Mouse (Mus musculus) layer of hippocampus, postnatal 14 days (tissue): Measurements from ENCODE around the gene Fbxl13. TPM values are rescaled to one million over a fixed set of nuclear protein-coding genes. Genes with fewer than 3 reads are reported as not detected.

Experiments used
- DNase-seq, 2 experiments: peaks; one replicate each; pipeline ENCODE4 v3.0.0; 2021 to 2022; ENCODE audit warnings: low spot score in 2 of 2, mixed read lengths in 1 of 2
- total RNA-seq, 2 experiments: library from RNA; stranded (reverse); gene quantifications; 2 replicates each; pipeline ENCODE4 v1.2.3; 2021

Gene Fbxl13
- total RNA-seq, 2 experiments from 2014 or later: 0.17 to 0.41 TPM

DNA sequence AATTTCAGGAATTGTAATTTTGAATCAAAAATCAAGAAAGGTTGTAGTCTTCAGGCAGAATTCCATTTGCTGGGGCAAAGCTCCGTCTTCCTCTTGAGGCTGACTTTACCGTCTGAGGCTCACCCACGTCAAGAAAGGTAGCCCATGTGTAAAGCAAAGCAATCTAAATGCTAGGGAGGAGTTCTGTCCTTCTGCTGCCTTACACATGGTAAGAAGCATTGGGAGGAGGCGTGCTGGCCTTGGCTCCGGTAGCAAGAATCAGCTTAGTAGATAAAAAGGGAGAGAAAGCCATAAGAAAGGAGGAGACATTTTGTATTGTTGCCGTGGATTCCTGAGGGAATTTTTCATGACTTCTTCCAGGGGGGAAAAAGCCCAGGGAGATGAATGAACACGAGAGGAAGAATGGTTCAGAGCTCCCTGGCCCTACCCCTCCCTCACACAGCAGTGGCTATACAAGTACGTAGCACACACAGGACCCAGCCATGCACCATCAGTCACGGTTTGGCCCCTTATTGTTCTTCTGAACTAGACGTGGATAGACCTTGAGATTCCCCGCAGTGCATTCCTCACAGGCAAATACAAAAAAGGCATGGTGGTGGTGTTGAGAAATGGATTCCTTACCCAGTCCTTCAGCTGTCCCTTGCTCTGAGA, 118.5 kb downstream of the Fbxl13 start:
- no peak for DNase-seq

DNA sequence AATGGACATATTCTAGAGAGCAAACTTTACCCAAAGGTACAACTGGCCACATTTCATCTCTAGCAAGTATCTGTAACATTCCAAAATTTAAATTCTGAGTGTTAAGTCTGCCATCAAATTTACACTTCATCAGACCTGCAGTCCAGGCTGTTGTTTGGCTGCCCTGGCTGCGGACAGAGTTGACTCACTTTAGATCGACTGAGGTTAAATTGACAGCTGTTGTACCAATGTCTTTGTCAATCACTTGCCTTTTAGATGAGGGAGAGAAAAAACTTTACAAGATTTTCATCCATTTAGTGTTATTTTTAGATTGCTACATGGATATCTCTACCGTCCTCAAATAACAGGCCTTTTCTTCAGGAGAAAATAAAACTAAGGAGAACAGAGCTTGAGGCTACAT, 126.3 kb downstream of the Fbxl13 start:
- DNase-seq: no peak

DNA sequence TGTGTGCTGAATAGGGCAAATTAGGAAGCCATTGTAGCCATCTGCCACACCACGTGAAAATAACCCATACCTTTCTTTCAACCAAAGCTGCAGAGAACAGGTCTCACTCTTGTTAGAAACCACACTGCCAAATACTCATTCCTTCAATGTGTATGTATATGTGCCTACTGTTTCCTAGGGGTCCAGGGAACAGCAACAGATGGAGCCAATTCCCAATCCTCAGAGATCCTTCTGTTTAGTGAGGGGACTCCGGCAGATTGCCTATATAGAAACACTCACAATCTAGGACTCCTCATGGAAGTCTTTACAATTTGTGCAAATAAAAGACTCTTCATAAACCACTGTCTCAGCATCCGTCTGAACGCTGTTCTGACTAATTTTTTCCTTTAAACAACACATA, 127.2 kb downstream of the Fbxl13 start:
- no peak for DNase-seq

DNA sequence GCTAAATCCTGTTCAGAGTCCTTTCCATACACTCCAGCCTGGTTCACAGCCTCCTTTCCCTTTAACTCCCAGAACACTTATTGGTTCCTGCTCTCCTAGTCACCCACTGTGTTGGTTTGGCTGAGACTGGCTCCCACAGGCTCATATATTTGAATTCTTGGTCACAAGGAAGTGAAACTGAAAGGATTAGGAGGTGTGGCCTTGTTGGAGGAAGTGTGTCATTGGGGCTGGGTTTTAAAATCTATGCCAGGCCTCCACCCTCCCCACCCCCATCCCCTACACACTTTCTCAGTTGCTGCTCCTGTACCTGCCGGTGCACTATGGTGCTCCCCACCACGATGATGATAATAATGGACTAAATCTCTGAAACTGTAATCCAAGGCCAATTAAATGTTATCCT, 127.9 kb downstream of the Fbxl13 start:
- no peak for DNase-seq

GRCm38 (mm10) chr5:21513363-21513762, 132.1 kb downstream of the Fbxl13 start:
- no peak for DNase-seq

- no peak for DNase-seq
Measured at GRCm38 (mm10) chr5:21509801-21510200, 135.6 kb downstream of the Fbxl13 start.

- no peak for DNase-seq
Measured at GRCm38 (mm10) chr5:21506887-21507286, 138.5 kb downstream of the Fbxl13 start.

GRCm38 (mm10) chr5:21505159-21505558, 140.3 kb downstream of the Fbxl13 start:
- no peak for DNase-seq

DNA sequence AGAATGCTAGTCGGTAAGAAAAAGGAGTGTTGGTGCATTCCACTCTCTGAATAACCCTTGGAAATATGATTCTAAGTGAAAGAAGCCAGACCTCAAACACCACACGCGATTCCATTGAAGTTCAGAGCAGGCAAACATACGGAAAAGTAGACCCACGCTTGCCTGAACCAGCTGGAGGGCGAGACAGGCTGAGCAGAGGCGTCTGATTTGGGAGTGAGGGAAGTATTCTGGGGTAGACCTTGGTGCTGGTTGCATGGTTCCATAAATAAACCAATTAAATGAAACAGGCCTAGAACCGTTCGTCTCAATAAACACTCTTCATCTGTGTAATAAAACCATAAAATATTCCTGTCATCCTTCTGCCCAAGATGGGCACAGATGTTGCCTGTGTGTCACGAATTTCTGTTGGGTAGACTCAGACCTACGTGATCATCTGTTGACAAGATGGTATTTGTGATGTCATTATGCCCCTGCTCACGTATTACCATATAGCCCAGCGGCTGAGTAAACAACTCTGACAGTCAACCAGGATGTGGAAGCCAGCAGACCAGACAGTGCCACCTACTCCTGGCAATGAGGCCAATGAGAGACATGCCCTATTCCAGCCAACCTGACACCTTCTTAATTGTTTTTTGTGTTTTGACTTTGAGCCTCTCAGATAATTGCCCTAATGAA, 142.4 kb downstream of the Fbxl13 start:
- peak; percentile 13 to 70 for DNase-seq

GRCm38 (mm10) chr5:21500941-21501340, 144.5 kb downstream of the Fbxl13 start:
- peak in 1 of 2 experiments; percentile 46 for DNase-seq

DNA sequence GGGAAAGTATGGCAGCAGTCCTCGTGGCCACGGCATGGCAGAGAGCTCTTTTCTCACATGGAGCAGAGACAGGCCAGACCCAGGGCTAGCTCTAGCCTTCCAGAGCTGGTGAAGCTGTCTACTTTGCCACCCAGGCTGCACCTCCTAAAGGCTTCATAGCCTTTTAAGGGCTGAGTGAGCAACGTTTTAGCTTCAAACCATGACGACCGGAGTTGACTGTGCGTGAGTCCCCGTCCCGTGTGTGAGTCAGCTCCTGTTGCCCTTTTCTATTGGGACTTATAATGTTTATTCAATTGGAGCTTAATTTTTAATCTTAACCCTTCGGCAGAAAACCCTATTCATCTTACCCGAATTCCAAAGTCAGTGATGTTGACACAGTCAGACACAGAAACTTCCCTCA, 145.3 kb downstream of the Fbxl13 start:
- no peak for DNase-seq

- no peak for DNase-seq
Measured at GRCm38 (mm10) chr5:21498925-21499324, 146.5 kb downstream of the Fbxl13 start.

DNA sequence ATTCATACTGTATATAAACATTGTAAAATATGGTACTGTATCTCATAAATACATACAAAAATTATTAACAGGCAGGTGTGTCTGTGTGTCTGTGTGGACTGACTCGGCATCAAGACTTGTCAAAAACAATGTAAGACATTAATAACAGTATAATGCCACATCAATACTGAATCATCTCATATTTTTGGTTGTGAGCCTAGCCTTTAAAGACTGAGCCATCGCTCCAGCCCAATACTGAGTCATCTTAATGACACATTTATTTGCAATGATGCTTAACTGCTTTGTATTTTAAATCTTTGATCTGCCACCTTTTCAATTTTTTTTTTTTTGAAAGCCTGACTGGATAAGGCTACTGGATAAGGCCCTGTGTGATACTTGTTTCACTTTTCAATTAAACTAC, 146.9 kb downstream of the Fbxl13 start:
- no peak for DNase-seq

DNA sequence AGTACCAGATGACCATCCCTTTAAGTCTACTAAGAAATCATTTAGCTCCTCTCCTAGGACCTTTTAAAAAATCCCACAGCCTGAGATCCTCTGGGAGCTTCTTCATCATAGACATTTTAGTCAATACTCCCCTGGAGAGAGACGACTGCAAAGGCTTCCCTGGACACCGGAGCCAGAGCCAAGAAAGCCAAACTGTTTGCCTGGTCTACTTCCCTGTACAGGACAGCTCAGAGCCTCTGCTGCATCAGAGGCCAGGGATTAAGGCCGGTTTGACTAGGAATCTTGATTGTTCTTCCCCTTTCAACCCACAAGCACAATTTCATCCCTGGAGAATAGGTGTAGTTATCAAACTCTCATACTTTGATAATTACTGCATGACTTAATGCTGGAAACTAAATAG, 148.6 kb downstream of the Fbxl13 start:
- DNase-seq: no peak

DNA sequence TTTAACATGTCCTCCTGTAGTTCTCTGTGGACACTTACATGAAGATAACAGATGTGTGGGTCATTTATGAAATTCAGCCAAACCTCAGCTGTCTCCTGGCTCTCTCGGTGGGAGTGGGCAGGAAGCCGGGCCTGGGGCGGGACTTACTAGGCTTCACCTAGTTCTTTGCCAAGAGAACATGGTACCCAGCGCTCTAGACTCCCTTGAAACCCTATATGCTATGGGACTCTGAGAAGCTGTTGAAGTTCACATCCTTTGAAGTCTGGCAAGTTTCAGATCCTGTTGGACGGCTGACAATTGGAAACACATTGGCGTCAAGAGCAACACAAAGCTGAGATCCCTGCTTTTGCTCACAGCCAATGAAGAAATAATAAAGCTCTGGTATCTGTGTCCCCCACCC, 149.1 kb downstream of the Fbxl13 start:
- DNase-seq: no peak

DNA sequence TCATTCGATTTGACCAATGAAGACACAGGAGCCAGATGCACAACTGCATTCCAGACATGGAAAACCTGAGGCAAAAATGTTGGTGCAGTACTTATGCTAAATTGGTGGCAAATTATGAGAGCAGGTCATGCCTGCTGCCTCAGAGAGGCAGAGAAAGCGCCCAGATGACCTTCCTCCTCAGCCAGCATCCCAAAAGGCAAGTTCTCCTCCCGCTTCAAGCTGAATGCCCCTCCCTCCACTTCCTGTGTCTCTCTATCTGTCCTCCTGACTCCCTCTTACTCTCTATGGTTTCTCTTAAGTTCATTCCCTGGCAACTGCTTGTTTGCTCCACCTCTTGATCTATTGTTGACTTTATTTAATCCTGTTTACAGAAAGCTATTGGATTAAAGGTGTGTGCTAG, 150.7 kb downstream of the Fbxl13 start:
- no peak for DNase-seq

DNA sequence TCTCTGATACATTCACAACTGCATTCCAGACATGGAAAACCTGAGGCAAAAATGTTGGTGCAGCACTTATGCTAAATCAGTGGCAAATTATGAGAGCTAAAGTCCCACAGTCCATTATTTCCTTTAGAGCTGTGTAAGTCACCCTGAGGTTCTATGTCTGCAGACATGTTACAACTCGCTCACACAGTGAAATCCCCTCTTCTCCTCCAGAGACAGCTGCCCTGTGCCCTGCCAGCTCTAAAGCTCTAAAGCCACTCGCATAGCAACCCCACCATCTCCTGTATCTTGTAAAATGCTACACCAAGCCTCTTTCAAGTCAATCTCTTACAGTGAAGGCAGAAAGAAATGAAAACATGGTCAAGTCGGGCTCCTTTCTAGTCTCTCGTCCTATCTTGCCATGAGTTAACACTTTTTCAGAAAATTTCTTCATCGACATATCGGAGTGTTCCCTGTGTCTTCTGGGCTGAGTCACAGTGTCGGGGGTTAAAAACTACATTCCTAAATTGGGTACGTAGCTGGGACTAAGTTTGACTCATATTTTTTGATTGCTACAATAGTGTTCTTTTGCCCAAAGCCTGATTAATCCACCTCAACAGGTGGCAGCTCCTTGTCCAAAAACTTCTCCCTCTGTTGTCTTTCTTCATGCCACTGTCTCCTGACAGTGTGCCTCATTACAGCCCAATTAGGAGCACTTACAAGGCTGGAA, 152.0 kb downstream of the Fbxl13 start:
- DNase-seq: no peak

GRCm38 (mm10) chr5:21492213-21492612, 153.2 kb downstream of the Fbxl13 start:
- DNase-seq: no peak

DNA sequence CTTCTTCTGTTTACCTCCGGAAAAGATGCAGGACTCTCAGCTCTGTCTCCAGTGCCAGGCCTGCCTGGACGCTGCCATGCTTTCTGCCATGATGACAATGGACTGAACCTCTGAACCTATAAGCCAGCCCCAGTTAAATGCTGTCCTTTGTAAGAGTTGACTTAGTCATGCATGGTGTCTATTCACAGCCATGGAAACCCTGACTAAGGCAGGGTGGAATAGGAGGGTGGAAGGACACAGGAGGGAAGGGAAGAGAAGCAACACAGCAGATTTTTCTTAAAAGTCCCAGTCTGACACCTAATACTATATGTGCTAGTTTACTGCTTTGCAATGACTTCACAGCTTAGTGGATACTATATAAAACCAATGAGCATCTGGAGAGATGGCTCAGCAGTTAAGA, 154.0 kb downstream of the Fbxl13 start:
- no peak for DNase-seq

GRCm38 (mm10) chr5:21489135-21489534, 156.3 kb downstream of the Fbxl13 start:
- DNase-seq: no peak

DNA sequence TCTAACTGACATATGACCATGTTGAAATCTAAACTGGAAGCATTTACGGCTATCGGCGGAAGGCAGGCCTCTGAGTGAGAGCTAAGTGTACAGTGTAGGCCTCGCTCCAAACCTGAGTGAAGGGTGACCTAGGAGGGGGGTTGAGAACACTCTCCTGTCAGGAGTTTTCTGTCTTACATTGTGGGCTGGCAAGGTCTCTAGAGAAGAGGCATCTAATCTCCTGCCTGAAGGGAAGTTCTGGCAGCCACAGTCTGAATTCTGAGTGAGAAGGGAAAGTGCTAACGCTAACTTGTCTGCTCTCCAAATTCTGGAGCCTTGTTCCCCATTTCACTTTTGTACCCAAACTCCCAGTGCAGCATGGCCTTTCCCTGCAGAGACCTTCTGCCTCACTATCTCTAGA, 156.9 kb downstream of the Fbxl13 start:
- DNase-seq: peak in 1 of 2 experiments; percentile 33

DNA sequence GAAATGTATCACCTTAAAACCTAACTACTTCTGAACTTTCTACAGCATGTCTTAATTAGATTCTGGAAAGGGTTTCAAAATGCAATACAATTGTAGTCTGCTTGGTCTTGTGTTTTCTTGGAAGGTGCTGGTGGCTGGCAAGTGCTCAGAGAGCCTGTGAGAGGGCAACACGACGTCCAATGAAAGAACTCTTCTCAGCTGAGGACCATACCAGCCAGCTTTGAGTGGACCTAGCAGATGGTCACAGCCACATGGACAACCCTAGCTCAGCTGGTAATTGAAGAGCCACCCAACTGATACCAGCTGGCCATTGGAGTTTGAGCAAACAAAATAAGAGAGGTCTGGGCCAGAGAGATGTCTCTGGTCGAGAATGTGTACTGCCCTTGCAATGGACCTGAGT, 157.7 kb downstream of the Fbxl13 start:
- DNase-seq: peak in 1 of 2 experiments; percentile 52
